Mouse (Mus musculus): ENCODE measurements around the gene Iqcf3.
"Not testable (repeated sequence)": the region's sequence is repeated elsewhere in the genome, so short reads cannot be mapped to it uniquely, and the experiment has no call there.

The Iqcf3 gene

DNA sequence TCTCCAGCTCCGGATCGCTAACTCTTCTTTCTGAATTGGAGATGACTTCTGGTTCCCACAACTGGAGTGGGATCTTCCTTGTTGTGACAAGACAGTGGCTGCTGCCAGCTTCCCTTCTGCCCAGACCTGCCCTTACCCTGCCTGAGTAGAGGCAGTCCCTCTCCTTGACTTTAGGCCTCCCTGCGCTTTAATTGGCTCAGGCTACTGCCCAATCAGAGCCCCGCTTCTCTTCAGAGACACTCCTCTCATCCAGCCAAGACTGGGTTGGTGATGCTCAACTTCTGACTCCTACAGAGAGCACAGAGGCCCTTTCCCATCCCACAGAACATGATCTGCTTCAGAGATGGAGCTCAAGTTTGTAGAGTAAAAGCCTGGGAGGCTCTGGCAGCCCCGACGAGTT, 57.2 kb downstream of the Iqcf3 start:
- DNase-seq, result no peak

DNA sequence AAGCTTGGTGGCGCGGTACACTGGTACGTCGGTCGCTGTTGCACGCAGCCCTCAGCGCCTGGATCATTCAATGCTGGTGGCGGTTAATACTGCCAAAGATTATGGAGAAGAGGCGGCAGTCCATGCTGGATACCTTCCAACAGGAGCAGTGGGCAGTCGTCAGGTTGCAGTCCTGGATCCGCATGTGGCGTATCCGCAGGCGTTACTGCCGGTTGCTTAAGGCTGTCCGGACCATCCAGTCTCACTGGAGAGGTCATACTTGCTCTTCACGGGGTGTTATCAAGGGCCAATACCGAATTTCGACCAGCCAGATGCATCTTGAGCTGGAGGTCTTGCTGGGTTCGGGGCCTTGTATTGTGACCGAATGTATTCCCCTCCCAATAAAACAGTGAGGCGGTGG, 59.6 kb downstream of the Iqcf3 start:
- no peak for DNase-seq

DNA sequence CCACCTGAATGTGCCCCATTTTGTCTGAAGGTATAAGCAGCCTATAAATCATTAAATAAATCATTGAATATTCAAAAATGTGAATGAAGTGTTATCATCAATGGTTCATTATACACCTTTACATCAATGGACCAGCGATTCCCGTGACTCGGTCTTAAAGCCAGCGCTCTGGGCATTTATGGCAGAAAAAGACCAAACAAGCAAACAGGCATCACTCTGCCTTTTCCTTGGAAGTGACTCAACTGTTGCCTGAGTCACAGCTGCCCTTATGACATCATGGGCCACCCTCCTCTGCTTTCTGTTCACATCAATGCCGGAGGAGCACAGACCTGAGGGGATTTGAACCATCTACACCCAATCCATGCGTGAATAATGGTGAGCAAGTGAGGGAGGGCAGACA, 61.8 kb downstream of the Iqcf3 start, which contains the start of gene Iqcf1:
Iqcf1 (plus strand) TSS at position 301 of the 400 bp plus-strand sequence.
- DNase-seq, result no peak

DNA sequence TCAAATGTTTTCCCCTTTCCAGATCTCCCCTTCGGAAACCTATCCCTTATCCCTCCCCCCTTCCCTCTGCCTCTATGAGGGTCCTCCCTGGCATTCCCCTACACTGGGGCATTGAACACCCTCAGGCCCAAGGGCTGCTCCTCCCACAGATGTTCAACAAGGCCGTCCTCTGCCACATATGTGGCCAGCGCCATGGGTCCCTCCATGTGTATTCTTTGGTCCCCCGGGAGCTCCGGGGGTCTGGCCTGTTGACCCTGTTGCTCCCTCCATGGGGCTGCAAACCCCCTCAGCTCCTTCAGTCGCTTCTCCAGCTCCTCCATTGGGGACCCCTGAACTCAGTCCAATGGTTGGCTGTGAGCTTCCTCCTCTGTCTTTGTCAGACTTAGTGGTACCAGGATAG, 73.8 kb downstream of the Iqcf3 start:
- DNase-seq, result not testable (repeated sequence)

DNA sequence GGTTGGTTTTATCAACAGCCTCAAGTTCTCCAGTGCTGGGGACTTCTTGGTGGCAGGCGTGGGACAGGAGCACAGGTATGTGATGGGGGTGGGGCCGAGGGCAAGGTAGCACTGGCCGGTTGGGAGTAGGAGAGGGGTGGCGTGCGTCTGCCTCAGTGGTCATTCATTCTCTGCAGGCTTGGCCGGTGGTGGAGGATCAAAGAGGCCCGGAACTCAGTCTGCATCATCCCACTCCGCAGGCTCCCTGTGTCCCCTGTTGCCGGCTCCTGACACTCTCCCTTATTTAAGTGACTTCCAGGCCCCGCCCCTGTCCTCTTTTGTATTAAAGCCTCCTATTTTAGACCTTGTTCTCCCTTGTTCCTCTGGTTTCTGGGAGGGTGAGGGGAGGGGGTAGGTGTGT, 76.4 kb downstream of the Iqcf3 start:
- DNase-seq, result no peak

DNA sequence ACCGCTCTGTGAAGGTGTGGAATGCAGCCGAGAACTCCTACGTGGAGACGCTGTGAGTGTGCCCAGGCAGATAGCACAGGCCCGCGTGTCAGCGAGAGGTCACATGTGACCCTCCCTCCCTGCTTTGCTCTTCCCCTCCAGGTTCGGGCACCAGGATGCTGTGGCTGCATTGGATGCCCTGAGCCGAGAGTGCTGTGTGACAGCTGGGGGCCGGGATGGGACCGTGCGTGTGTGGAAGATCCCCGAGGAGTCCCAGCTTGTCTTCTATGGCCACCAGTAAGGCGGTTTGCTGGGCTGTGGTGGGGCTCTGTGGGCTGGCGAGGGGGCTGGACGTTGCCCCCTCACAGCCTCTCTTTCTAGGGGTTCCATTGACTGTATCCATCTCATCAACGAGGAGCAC, 77.8 kb downstream of the Iqcf3 start:
- DNase-seq, result no peak

DNA sequence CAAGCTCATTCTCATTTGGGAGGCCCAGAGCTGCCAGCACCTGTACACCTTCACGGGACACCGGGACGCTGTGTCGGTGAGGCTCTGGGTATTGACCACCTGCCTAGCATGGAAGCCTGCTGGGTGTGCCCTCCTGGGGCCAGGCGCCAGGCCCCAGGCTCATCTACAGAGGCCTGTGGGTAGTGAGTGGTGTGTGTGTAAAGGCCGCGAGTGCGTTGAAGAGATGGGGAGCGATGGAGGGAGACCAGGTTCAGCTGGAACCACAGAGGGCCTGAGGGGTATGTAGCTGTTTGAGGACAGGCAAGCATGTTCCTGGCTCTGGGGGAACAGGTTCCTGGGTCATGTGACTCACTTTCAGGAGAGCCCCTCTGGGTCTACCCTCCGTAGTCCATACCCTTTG, 78.3 kb downstream of the Iqcf3 start:
- DNase-seq, result no peak

DNA sequence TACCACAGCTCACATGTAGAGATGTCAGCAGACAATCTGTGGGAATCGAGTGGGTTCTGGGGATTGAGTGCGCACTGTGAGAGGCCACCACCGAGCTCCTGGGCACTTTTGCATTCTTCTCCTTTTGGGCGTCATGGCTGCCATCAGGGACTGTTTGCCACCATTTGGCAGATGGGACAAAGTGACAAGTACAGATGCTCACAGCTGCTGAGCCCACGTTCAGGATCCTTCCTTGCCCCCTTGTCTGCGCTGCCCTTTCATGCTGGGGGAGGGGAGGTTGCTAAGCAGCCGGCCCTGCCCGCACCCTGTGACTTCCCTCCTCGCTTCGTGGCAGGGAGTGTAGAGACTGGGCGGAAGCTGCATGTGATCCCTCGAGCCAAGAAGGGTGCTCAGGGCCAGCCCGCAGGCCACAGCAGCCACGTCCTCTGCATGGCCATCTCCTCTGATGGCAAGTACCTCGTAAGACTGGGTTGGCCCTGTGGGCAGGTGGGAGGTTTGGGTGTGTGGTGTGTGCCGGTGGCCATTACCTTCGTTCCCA, 78.8 kb downstream of the Iqcf3 start:
- no peak for DNase-seq

DNA sequence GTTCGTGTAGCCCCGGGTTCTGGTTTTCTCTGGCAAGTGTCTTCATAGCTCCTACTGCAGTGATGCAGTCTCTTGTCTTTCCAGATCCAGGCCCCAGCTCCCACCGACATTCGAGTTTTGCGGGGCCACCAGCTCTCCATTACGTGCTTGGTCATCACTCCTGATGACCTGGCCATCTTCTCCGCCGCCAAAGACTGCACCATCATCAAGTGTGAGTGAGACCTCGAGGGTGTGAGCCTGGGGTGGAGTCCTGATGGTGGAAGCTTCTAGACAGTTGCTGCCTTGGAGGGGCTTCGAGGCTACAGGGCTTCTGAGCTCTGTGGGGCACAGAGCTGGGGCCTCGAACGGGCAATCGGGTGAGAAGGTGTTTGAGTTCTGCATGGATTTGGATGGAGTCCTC, 79.8 kb downstream of the Iqcf3 start:
- no peak for DNase-seq

DNA sequence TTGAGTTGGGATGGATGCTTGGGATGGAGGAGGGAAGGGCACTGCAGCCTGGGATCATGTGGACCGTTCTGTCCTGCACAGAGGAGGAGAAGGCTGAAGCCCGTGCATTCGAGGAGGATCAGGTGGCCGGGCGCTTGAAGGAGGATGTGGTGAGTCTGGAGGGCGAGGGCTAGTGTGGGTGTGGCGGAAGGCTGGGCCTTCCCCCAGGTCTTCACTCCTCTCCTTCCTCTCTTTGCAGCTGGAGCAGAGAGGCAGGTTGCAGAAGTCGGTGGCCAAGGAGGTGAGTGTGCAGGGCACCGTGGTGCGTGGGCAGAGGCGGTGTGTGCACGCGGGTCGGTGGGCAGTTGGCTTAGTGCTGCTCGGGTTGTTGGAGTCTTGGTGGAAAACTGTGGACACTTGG, 80.4 kb downstream of the Iqcf3 start:
- DNase-seq, result no peak

DNA sequence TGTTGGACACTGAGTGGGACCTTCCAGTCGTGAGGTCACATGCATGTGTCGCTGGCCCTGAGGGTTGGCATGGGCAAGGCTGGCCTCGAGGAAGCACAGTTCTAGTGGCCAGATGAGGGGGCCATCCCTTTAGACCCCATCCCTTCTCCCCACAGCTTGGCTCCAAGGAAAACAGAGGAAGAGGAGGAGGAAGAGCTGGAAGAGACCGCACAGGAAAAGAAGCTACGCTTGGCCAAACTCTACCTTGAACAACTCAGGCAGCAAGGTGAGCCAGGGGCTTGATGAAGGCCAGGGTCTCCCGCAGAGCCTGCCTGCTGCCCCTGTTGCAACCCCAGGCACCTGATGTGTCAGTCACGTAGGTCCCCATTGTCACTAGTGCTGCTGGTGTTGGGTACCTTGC, 80.9 kb downstream of the Iqcf3 start:
- DNase-seq, result no peak

DNA sequence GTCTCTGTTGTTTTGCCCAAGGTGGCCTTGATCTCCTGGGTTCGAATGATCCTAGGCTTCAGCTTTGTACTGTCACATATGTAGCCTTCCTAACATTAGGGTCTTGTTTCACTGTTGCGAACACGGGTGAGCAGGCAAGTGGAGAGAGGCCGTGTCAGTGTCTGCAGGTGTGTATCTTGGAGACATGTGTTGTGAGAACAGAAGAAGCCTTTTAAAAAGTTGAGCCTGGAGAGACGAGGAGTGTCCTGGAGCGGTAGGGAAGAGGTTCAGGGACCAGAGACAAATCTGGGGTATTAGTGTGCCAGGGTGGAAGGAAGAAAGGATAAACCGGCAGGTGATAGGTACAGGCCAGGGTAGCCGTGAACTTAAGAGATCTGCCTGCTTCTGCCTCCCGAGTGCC, 83.3 kb downstream of the Iqcf3 start:
- no peak for DNase-seq

DNA sequence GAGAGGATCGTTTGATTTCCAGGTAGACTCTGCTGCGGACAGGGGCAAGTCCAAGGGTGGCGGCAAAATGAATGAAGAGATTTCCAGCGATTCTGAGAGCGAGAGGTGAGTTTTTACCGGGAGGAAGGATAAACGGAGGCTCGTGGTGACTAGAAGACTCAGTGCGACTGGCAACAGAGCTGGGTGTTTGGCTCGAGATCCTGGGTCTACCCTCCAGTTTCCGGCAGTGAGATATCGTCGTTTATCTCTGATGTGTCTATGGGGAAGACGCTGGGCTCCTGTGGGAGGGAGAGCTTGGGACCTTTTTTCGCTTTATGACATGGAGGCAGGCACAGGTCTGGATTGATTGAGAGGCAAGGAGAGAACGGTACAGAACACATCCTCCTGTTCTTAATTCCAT, 83.8 kb downstream of the Iqcf3 start:
- DNase-seq, result no peak

DNA sequence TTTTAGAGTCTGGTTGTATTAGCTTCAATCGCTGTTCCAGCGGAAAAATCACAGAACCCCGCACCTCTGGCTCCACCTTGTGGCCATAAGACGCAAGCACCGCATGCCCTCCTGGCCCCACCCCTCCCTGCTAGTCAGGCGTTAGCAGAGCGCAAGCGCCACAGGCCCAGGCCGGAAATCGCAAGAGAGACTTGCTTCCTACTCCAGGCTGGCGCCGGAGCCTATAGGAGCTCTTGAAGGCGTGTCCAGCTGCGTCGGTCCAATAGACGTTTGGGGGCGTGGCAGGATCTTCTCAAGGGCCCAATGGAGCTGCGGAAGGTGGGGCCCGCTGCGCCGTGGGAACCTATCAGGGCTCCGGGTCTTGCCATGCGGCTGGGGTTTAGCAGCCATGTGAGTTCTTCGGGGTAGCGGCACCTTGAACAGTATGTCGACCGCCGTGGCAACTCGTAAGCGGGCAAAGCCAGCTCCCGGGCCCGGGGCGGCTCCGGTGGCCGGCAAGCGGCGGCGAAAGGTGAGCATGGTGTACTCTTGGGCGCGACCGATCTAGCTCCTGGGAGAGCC, 84.4 kb downstream of the Iqcf3 start, which contains the start of gene Parp3:
Parp3 (minus strand) TSS at position 26 of the 561 bp plus-strand sequence.
- DNase-seq, result peak; percentile 98 to 100

DNA sequence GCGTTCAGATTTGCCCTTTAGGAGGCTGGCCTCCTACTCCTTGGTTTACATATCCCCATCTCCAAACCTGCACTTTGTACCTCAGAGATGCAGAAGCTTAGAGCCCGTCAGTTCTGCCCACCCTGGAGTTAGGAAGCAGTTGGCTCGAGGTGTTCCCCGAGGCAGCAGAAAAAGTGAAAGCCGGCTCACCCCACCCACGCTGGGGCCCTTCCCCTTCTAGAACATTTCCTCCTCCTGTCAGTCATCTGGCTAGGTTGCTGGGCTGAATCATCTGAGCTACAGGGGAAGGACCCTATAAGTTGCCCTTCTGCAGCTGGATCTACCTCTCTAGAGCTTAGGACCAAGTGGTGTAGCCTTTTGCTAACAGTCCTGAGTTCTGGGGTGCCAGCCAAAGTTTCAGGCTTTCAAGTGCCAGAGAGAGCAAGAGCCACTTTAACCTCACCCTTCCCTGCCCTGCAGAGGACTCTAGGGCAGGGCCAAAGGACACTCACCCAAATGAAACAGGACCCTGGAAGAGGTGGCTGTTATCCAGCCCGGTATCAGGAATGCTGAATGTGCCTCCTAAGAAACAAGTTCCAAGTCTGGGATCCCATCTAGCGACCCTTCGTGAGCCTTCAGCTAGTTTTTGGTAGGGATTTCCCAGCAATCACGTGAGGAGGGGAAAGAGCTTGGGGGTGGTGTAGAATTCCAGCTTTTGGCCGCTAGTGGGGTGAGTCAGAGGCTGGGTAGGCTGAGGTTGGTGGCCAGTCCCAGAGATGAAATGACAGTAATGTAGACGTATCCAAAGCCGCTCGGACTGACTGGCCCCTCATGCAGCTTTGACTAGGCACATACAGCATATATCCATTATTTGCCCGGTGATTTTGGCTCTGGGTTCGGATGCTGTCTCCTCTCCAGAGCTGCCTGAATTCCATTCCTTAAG, 85.2 kb downstream of the Iqcf3 start:
- DNase-seq, result peak; percentile 72 to 77

DNA sequence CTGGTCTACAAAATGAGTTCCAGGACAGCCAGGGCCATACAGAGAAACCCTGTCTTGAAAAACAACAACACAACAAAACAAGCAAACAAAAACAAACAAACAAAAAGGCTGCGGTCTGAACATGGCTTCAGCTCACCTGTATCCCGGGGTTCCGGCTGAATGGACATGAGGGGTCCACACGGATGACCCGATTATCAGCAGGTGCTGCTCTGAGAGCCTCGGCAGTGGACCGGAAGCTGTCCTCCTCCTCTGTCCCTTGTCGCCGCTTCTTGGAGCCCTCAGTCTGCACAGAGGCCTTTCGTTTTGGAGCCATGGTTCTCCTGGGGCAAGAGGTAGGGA, 85.8 kb downstream of the Iqcf3 start, which contains the start of gene Rrp9:
Rrp9 (plus strand) TSS at position 301 of the 339 bp plus-strand sequence.
- DNase-seq, result no peak

DNA sequence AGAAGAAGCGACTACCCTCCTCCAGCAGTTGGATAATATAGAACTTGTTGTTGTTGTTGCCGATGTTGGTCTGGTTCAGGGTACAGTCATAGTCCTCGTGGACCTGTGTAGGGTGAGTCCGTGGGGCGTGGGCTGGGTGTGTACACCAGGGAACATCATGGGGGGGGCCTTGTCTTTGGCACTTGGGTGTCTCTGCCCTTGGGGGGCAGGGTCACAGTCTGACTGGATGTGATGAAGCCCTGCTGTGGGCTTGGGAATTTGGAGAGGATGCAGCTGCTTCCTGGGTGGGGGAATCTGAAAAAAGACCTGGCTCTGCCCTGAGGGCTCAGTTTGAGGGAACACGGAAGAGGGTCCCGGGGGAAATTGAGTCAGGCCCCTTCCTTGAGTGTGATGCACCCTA, 86.4 kb downstream of the Iqcf3 start:
- peak; percentile 43 to 52 for DNase-seq

DNA sequence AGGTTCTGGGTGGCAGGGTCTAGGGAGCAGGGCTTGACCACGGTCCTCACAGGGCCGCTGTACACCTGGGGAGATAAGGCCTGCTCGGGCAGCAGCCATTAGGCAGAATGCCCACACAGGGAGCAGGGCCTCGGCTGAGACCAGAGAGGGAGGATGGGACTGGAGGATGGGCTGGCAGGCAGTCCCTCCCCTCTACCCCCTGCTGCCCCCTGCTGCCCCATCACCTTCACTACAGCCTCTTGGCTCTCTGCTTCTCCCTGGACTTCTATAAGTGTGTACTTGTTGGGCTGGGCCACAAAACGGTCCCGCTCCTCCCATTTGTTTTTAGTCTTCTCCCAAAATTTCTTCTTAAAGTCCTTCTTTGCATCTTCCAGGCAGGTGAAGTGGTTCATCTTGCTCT, 87.0 kb downstream of the Iqcf3 start:
- peak; percentile 74 to 84 for DNase-seq

DNA sequence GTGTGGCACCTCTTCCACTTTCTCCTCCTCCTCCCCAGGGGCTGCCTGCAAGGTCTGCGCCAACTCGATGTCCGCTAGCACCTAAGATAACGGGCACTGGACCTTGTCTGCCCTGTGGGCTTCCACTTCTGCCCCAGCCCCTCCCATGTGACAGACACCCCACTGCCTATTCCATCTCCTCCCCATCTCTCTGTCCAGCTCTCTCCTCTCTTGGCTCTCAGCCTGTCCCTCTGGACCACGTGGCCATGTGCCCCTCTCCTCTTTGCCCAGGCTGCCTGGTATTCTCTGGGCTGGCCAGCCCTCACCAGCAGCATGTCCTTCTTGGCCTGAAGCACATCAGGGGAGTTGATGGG, 87.7 kb downstream of the Iqcf3 start:
- no peak for DNase-seq

DNA sequence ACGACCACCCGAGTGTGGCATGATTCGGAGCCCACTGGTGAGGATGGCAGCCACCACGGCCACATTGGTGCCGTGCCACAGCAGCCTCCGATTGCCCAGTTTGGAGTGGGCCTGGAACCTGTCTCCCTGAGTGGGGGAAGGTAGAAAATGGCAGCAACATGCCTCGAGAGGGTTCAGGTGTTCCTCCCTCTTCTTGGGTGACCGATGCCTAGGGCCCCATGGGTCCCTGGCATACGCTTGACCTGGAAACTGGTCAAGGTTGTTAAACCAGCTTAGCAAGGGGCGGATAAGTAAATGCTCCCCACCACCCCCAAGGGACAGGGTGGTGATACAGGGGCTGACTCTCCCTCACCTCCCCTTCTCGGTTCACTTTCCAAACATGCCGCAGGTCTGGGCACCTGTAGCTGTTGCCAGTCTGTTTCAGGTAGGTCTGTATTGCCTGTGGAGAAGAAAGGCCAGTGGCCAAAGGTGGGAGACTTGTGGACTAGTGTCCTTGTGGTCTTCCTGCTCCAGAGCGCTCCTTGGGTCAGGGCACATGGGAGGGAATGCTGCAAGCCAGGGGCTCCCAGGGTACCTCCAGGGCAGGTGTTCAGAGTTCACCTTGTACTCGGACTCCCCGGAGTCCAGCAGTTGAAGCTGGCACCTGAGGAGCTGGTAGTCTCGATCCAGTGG, 88.2 kb downstream of the Iqcf3 start:
- DNase-seq, result peak; percentile 64 to 72

DNA sequence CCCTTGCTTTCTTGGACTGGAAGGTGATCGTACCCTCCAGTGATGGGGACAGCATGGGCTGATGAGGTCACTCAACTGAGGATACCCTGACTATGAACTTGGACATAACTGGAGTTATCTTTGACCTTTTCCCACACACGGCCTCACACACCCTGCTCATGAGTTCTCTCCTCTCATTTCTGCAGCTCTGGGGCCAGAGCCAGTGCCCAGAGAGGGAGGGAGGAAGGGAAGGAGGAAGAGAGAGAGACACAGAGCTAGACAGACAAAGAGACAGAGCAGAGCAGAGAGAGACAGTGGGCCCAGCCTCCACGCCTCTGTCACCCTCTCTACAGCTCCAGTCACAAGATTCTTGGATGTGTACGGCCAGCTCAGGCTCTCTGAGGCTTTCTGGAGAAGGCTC, 89.1 kb downstream of the Iqcf3 start:
- peak in 1 of 2 experiments; percentile 41 for DNase-seq

DNA sequence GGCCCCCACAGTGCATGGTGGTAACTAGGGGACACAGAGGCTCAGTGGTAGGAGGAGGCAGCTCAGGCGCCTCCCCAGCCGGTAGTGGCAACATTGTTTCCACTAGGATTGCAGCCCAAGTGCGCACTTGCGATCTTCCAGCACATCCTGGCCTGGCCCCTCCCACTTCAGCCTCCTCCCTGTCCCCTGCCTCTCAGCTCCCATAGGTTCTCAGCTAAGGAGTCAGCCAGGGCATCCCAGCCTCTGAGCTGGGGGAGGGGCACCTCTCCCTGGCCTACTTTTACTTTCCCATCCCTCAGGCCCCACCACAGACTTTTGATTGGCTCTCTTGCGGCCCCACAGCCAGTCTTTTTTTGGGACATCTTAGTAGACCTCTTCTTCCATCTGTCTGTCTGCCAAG, 89.5 kb downstream of the Iqcf3 start:
- DNase-seq, result peak; percentile 77 to 81

DNA sequence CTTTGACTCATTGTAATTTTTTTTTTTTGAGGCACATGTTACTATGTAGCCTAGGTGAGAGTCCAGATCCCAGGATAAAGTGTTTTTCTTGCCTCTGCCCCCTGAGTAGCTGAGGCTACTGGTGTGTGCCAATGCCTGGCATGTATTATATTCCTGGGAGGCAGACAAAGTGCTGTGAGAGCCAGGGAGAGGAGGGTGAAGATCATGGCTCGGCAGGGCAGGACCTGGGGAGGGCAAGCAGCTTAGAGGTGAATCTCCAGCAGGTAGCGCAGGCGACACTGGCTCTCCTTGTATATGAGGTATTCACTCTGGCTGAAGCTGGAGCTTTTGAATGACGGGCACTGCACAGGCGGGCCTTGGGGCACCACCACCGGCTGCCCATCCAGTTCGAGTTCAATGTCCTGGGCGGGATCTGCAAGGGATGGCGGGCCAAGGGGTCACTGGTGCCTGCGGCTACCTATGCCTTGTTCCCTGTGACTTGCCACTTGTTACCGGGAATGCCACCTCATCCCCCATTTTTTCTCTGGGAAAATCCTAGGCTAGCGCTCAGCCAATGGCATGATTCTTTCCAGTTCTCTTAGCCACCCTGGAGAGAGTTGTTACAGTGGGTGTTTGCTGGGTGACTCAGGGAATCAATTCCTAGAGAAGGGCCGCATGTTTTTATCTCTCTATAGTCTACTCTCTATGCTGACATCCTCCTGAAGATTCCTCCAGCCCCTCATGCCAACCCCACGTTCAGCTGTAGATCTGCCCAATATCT, 90.3 kb downstream of the Iqcf3 start:
- peak; percentile 23 to 45 for DNase-seq

Measured in kidney, postnatal 36 days (tissue).